Mouse (Mus musculus) cerebellum, adult 2 months (tissue): ENCODE data around the gene Map4.

Experiments used
- CTCF ChIP-seq: fragments of 200-500 bp; IDR thresholded peaks from 2 replicates; pipeline ENCODE4 v1.5.1; 2011; ENCODE audit warnings: low read depth, mild to moderate bottlenecking, control low read depth, low read length, moderate library complexity, borderline replicate concordance; ENCODE audit not compliant: insufficient read depth
- POLR2A ChIP-seq: fragments of 200-500 bp; IDR thresholded peaks from 2 replicates; pipeline ENCODE4 v1.6.1; 2011; ENCODE audit warnings: low read length, control low read depth, borderline replicate concordance; ENCODE audit not compliant: insufficient read depth

DNA sequence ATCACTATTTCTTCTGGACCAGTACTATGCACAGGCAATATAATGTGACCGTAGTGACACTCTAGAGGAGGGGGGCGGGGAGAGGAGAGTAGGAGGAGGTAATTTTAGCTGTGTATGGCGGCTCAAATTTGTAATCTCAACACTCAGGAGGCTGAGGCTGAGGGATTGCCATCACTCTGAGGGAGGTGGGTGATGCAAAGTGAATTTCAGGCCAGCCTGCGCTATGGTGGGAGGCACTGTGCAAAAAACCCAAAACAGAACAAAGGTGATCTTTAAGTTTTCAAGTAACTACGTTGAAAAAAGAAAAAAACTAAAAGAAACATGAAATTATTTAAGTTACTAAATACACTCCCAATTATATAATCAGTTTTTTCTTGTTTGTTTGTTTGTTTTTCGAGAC, 508 bp upstream of the Map4 start:
- TF ChIP-seq POLR2A (no peak), CTCF (no peak)
